Mouse (Mus musculus): ENCODE measurements around the gene Tex264. TPM values are rescaled to one million over a fixed set of nuclear protein-coding genes. Genes with fewer than 3 reads are reported as not detected.
A peak's percentile ranks its signal among the peaks of the same experiment; 100 is the strongest.

Tex264 gene
- 82.9 and 84.7 TPM in 2 replicates for polyA plus RNA-seq (2012; rRNA removed)

DNA sequence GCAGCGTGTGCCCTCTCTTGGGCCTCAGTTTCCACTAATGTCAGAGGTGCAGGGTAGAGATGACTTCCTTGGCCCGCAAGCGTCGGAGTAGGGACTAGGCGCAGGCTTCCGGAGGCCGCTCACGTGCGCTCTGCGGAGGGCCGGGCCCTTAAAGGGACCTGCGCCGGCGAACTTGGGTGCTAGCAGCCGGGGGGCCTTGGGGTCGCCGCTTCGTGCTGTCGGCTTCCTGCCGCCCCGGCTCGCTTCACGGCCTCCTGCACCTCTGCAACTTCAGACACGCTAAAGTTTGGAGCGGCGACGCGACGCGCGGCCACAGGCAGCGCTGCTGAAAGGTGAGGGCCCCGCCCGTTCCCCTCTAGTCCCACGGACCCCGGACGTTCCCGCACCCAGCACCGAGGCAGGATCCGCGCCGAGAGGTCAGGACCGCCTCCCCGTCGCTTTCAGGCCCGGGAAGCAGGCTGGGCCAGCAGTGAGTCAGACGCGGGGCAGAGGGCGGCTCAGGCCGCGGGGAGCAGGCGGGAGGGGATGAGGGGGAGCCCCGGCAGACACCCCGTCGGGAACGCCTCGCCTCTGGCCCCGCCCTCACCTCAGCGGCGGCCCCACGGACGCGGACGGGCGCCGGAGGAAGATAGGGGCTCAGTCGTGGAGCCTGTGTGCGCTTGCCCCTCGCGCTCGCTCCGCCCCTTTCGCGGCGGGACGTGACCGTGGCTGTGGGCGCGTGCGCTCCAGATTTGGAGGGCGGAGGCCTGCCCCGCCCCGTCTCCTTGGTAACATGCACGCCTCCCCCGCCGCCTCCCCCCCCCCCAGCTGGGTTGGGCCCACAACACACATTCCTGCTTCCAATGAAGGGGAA is at the start of gene Tex264:
Gene Tex264 (minus strand): TSS at position 679 of the 853 bp plus-strand sequence.
- peaks cover 7% of the 10 kb centered on the region for H3K4me1 ChIP-seq (ENCODE audit: control insufficient read depth, insufficient read depth, low read length)
- no peaks in the 10 kb centered on the region for H3K36me3 ChIP-seq (ENCODE audit: control insufficient read depth, insufficient read depth, low read length)
- TF ChIP-seq POLR2A (IDR thresholded peaks at IDR 0.05; ENCODE audit: control insufficient read depth, low read depth, low read length) (peak; percentile 29; the same call in 1 of the 2 replicates), CTCF (IDR thresholded peaks at IDR 0.05; ENCODE audit: control insufficient read depth, insufficient read depth, insufficient replicate concordance, low read depth, low read length) (no peak)
- H3K27ac ChIP-seq (ENCODE audit: control insufficient read depth, insufficient read depth, low read depth, low read length): peak within 1 kb of the TSS; percentile 64
- no peaks in the 10 kb centered on the region for H3K27me3 ChIP-seq (ENCODE audit: control insufficient read depth, insufficient read depth, low read length)
- H3K4me3 ChIP-seq (ENCODE audit: control insufficient read depth, low read depth, low read length): peak within 1 kb of the TSS; percentile 88

- Histone ChIP-seq H3K4me3 (ENCODE audit: control insufficient read depth, low read depth, low read length) (no peak overlapping the region), H3K27ac (ENCODE audit: control insufficient read depth, insufficient read depth, low read depth, low read length) (no peak overlapping the region), H3K27me3 (ENCODE audit: control insufficient read depth, insufficient read depth, low read length) (no peaks in the 10 kb centered on the region), H3K36me3 (ENCODE audit: control insufficient read depth, insufficient read depth, low read length) (no peaks in the 10 kb centered on the region), H3K4me1 (ENCODE audit: control insufficient read depth, insufficient read depth, low read length) (no peaks in the 10 kb centered on the region)
- TF ChIP-seq CTCF (IDR thresholded peaks at IDR 0.05; ENCODE audit: control insufficient read depth, insufficient read depth, insufficient replicate concordance, low read depth, low read length): no peak
Observed at GRCm38 (mm10) chr9:106733690-106734089, 48.0 kb upstream of the Tex264 start.

- no peak overlapping the region for H3K4me3 ChIP-seq (ENCODE audit: control insufficient read depth, low read depth, low read length)
- no peak overlapping the region for H3K27ac ChIP-seq (ENCODE audit: control insufficient read depth, insufficient read depth, low read depth, low read length)
- TF ChIP-seq POLR2A (IDR thresholded peaks at IDR 0.05; ENCODE audit: control insufficient read depth, low read depth, low read length) (no peak), CTCF (IDR thresholded peaks at IDR 0.05; ENCODE audit: control insufficient read depth, insufficient read depth, insufficient replicate concordance, low read depth, low read length) (no peak)
- no peaks in the 10 kb centered on the region for H3K36me3 ChIP-seq (ENCODE audit: control insufficient read depth, insufficient read depth, low read length)
- H3K27me3 ChIP-seq (ENCODE audit: control insufficient read depth, insufficient read depth, low read length): no peaks in the 10 kb centered on the region
- no peaks in the 10 kb centered on the region for H3K4me1 ChIP-seq (ENCODE audit: control insufficient read depth, insufficient read depth, low read length)
Observed at GRCm38 (mm10) chr9:106729416-106729815, 43.7 kb upstream of the Tex264 start.

- TF ChIP-seq POLR2A (IDR thresholded peaks at IDR 0.05; ENCODE audit: control insufficient read depth, low read depth, low read length) (no peak), CTCF (IDR thresholded peaks at IDR 0.05; ENCODE audit: control insufficient read depth, insufficient read depth, insufficient replicate concordance, low read depth, low read length) (no peak)
- Histone ChIP-seq H3K36me3 (ENCODE audit: control insufficient read depth, insufficient read depth, low read length) (no peaks in the 10 kb centered on the region), H3K4me1 (ENCODE audit: control insufficient read depth, insufficient read depth, low read length) (no peaks in the 10 kb centered on the region), H3K27ac (ENCODE audit: control insufficient read depth, insufficient read depth, low read depth, low read length) (0 out of 2 replicates have a peak overlapping the region, but pooled peaks have one; percentile 8), H3K27me3 (ENCODE audit: control insufficient read depth, insufficient read depth, low read length) (no peaks in the 10 kb centered on the region), H3K4me3 (ENCODE audit: control insufficient read depth, low read depth, low read length) (no peak overlapping the region)
Observed at GRCm38 (mm10) chr9:106726891-106727290, 41.2 kb upstream of the Tex264 start.

- no peaks in the 10 kb centered on the region for H3K27me3 ChIP-seq (ENCODE audit: control insufficient read depth, insufficient read depth, low read length)
- H3K27ac ChIP-seq (ENCODE audit: control insufficient read depth, insufficient read depth, low read depth, low read length): no peak overlapping the region
- no peak overlapping the region for H3K4me3 ChIP-seq (ENCODE audit: control insufficient read depth, low read depth, low read length)
- no peaks in the 10 kb centered on the region for H3K4me1 ChIP-seq (ENCODE audit: control insufficient read depth, insufficient read depth, low read length)
- H3K36me3 ChIP-seq (ENCODE audit: control insufficient read depth, insufficient read depth, low read length): 0 out of 2 replicates have a peak, but pooled peaks cover 1% of the 10 kb centered on the region
- TF ChIP-seq CTCF (IDR thresholded peaks at IDR 0.05; ENCODE audit: control insufficient read depth, insufficient read depth, insufficient replicate concordance, low read depth, low read length) (no peak), POLR2A (IDR thresholded peaks at IDR 0.05; ENCODE audit: control insufficient read depth, low read depth, low read length) (no peak)
Observed at GRCm38 (mm10) chr9:106725435-106725834, 39.7 kb upstream of the Tex264 start.

- no peak overlapping the region for H3K27ac ChIP-seq (ENCODE audit: control insufficient read depth, insufficient read depth, low read depth, low read length)
- H3K36me3 ChIP-seq (ENCODE audit: control insufficient read depth, insufficient read depth, low read length): 0 out of 2 replicates have a peak, but pooled peaks cover 1% of the 10 kb centered on the region
- H3K4me1 ChIP-seq (ENCODE audit: control insufficient read depth, insufficient read depth, low read length): no peaks in the 10 kb centered on the region
- H3K27me3 ChIP-seq (ENCODE audit: control insufficient read depth, insufficient read depth, low read length): no peaks in the 10 kb centered on the region
- no peak overlapping the region for H3K4me3 ChIP-seq (ENCODE audit: control insufficient read depth, low read depth, low read length)
- TF ChIP-seq CTCF (IDR thresholded peaks at IDR 0.05; ENCODE audit: control insufficient read depth, insufficient read depth, insufficient replicate concordance, low read depth, low read length): no peak
- no peak for TF ChIP-seq POLR2A (IDR thresholded peaks at IDR 0.05; ENCODE audit: control insufficient read depth, low read depth, low read length)
Observed at GRCm38 (mm10) chr9:106724864-106725263, 39.1 kb upstream of the Tex264 start.

DNA sequence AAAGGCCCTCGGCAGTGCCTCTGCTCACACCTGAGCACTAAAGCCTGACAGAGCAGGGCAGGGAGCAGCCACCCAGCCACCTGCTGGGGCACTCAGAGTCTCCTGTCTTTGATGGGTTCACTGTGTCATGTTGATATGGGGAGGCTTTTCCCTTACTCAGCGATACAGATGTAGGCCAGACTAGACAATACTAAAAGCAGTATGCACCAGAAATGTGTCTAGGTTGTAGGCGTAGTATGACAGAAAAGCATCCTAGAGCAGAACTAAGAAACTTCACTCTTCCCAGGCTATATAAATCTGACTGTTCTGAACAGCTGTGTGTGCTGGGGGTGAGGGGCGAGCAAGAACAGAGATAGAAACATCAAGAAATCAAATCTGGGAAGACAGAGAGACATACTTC is 31.0 kb upstream of the Tex264 start:
- no peak overlapping the region for H3K27ac ChIP-seq (ENCODE audit: control insufficient read depth, insufficient read depth, low read depth, low read length)
- H3K27me3 ChIP-seq (ENCODE audit: control insufficient read depth, insufficient read depth, low read length): no peaks in the 10 kb centered on the region
- H3K4me3 ChIP-seq (ENCODE audit: control insufficient read depth, low read depth, low read length): no peak overlapping the region
- no peak for TF ChIP-seq CTCF (IDR thresholded peaks at IDR 0.05; ENCODE audit: control insufficient read depth, insufficient read depth, insufficient replicate concordance, low read depth, low read length)
- no peak for TF ChIP-seq POLR2A (IDR thresholded peaks at IDR 0.05; ENCODE audit: control insufficient read depth, low read depth, low read length)
- H3K4me1 ChIP-seq (ENCODE audit: control insufficient read depth, insufficient read depth, low read length): no peaks in the 10 kb centered on the region
- peaks cover 4% of the 10 kb centered on the region; the same call in 1 of the 2 replicates for H3K36me3 ChIP-seq (ENCODE audit: control insufficient read depth, insufficient read depth, low read length)
